Comparison of ENCODE assay signal across 22 mouse cellular contexts in the genomic region with DNA sequence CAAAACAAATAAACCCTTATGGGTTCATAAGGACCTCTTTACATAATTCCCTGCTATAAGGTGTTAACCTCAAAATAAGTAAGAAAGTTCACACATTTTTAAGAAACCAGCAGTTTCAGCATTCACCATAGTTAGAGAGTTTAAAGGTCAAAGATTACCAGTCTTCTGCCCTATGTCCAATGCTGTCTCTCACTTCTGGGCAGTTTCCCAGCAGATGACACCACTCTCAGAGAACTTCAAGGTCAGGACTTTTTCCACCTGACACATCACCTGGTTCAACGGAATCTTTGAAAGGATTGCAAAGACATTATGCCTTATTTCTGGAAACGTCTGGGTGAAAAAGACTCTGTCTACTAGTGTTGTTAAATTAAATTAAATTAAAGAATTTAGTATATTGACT.
A peak's percentile ranks its signal among the peaks of the same experiment; 100 is the strongest.
DNase-seq lines count a peak whose midpoint lies in the region; ATAC-seq and TF ChIP-seq lines count a peak whose summit lies in the region.
"Had no signal": no experiment of that assay in that cellular context is flagged by ENCODE, and none has a peak within 500 bp of the region (broad histone marks: within the 10 kb centered on the region; RNA-seq: fewer than 3 reads in every experiment).

No protein-coding gene starts in this region.

- TF ChIP-seq POLR2A in kidney, adult 2 months (IDR thresholded peaks at IDR 0.05; ENCODE audit: low read depth, low read length) = no peak
- TF ChIP-seq POLR2A in liver, adult 2 months (IDR thresholded peaks at IDR 0.05; ENCODE audit: extremely low read depth, insufficient read depth, low read length) = no peak

- TF ChIP-seq EP300 in liver, postnatal 0 days (IDR thresholded peaks at IDR 0.05; ENCODE audit: low read depth) = no peak

- ATAC-seq in kidney, embryonic 15.5 days (replicated peaks; ENCODE audit: low FRiP score) = no peak
- ATAC-seq in liver, postnatal 0 days = no peak
- ATAC-seq: forebrain, embryonic 14.5 days had no signal

- no peak overlapping the region for H3K9ac ChIP-seq in kidney, embryonic 15.5 days
- no peak overlapping the region for H3K9ac ChIP-seq in liver, adult 2 months (ENCODE audit: low read depth, low read length)
- H3K9ac ChIP-seq in liver, postnatal 0 days (replicated peaks) = no peak overlapping the region
- H3K9ac ChIP-seq: embryonic facial prominence, embryonic 13.5 days; embryonic facial prominence, embryonic 15.5 days; forebrain, embryonic 12.5 days had no signal

- H3K27ac ChIP-seq in kidney, adult 2 months (ENCODE audit: insufficient read depth, low read depth, low read length) = no peak overlapping the region
- no peak overlapping the region for H3K27ac ChIP-seq in kidney, embryonic 15.5 days
- no peak overlapping the region for H3K27ac ChIP-seq in liver, adult 2 months (replicated peaks; ENCODE audit: insufficient read depth, low read depth, low read length)
- H3K27ac ChIP-seq in liver, postnatal 0 days (ENCODE audit: low read depth) = no peak overlapping the region
- H3K27ac ChIP-seq: embryonic facial prominence, embryonic 13.5 days; embryonic facial prominence, embryonic 15.5 days; forebrain, embryonic 10.5 days; forebrain, embryonic 12.5 days had no signal

- H3K4me1 ChIP-seq in kidney, adult 2 months (ENCODE audit: control insufficient read depth, insufficient read depth, low read length) = no peaks in the 10 kb centered on the region; the same call in 1 of the 2 replicates
- no peaks in the 10 kb centered on the region for H3K4me1 ChIP-seq in kidney, embryonic 15.5 days
- H3K4me1 ChIP-seq in liver, adult 2 months (ENCODE audit: control insufficient read depth, insufficient read depth, low read length) = no peaks in the 10 kb centered on the region
- no peaks in the 10 kb centered on the region for H3K4me1 ChIP-seq in liver, postnatal 0 days (ENCODE audit: insufficient read depth)
- H3K4me1 ChIP-seq: embryonic facial prominence, embryonic 13.5 days; embryonic facial prominence, embryonic 15.5 days; forebrain, embryonic 10.5 days; forebrain, embryonic 12.5 days had no signal

- no peak overlapping the region for H3K4me3 ChIP-seq in kidney, adult 2 months (ENCODE audit: insufficient read depth, low read depth, low read length)
- no peak overlapping the region for H3K4me3 ChIP-seq in kidney, embryonic 15.5 days (replicated peaks)
- no peak overlapping the region for H3K4me3 ChIP-seq in liver, adult 2 months (ENCODE audit: insufficient read depth, low read depth, low read length)
- no peak overlapping the region for H3K4me3 ChIP-seq in liver, postnatal 0 days (ENCODE audit: low read depth, low read length)
- H3K4me3 ChIP-seq: embryonic facial prominence, embryonic 13.5 days; embryonic facial prominence, embryonic 15.5 days; erythroblast, embryonic 14.5 days; forebrain, embryonic 10.5 days; forebrain, embryonic 12.5 days had no signal

- no peaks in the 10 kb centered on the region for H3K79me2 ChIP-seq in liver, adult 2 months (ENCODE audit: control insufficient read depth, insufficient read depth, low read length)

- peak; percentile 52 for DNase-seq in kidney, adult 2 months
- peak; percentile 61 for DNase-seq in kidney, adult 9 months
- DNase-seq in kidney, adult 18-20 months = no peak
- peak; percentile 17 for DNase-seq in liver, adult 2 months (ENCODE audit: extremely low read depth, low read depth, low spot score)
- DNase-seq in liver, postnatal 0 days = no peak
- DNase-seq: adrenal gland, adult 2 months; adrenal gland, postnatal 10 days; adrenal gland, postnatal 25 days; cerebellum, adult 11 months; cerebellum, adult 18-20 months; cerebellum, adult 8-10 months; cerebellum, adult 9-11 months; cerebellum, postnatal 14 days; cerebellum, postnatal 36 days; embryo, embryonic 11 days had no signal

- 41% methylated on average over 2 of the region's 2 CpGs for WGBS in kidney, adult 2 months
- WGBS in kidney, embryonic 15.5 days = 77% methylated on average over 2 of the region's 2 CpGs
- WGBS in liver, adult 2 months = 46% methylated on average over 2 of the region's 2 CpGs
- 72% methylated on average over 2 of the region's 2 CpGs for WGBS in liver, postnatal 0 days (ENCODE audit: insufficient replicate concordance)

- H3K36me3 ChIP-seq in kidney, adult 2 months (ENCODE audit: control insufficient read depth, insufficient read depth, low read length) = no peaks in the 10 kb centered on the region
- H3K36me3 ChIP-seq in kidney, embryonic 15.5 days = no peaks in the 10 kb centered on the region
- no peaks in the 10 kb centered on the region for H3K36me3 ChIP-seq in liver, adult 2 months (ENCODE audit: control insufficient read depth, insufficient read depth, low read length)
- no peaks in the 10 kb centered on the region for H3K36me3 ChIP-seq in liver, postnatal 0 days (replicated peaks; ENCODE audit: insufficient read depth, low read length)
- H3K36me3 ChIP-seq: embryonic facial prominence, embryonic 13.5 days; embryonic facial prominence, embryonic 15.5 days; forebrain, embryonic 10.5 days; forebrain, embryonic 12.5 days had no signal

- no peaks in the 10 kb centered on the region for H3K9me3 ChIP-seq in kidney, embryonic 15.5 days (replicated peaks)
- no peaks in the 10 kb centered on the region for H3K9me3 ChIP-seq in liver, postnatal 0 days (ENCODE audit: low read length)
- H3K9me3 ChIP-seq: embryonic facial prominence, embryonic 13.5 days; embryonic facial prominence, embryonic 15.5 days; forebrain, embryonic 10.5 days; forebrain, embryonic 12.5 days had no signal

- H3K27me3 ChIP-seq in kidney, adult 2 months (replicated peaks; ENCODE audit: control insufficient read depth, insufficient read depth, low read length) = no peaks in the 10 kb centered on the region
- H3K27me3 ChIP-seq in kidney, embryonic 15.5 days = no peaks in the 10 kb centered on the region
- H3K27me3 ChIP-seq in liver, adult 2 months (ENCODE audit: control insufficient read depth, insufficient read depth, low read length) = no peaks in the 10 kb centered on the region
- H3K27me3 ChIP-seq in liver, postnatal 0 days (ENCODE audit: insufficient read depth, low read length) = no peaks in the 10 kb centered on the region
- H3K27me3 ChIP-seq: embryonic facial prominence, embryonic 13.5 days; embryonic facial prominence, embryonic 15.5 days; forebrain, embryonic 12.5 days had no signal

- no peak overlapping the region for H3K4me2 ChIP-seq in kidney, embryonic 15.5 days
- no peak overlapping the region for H3K4me2 ChIP-seq in liver, postnatal 0 days (ENCODE audit: low read depth, low read length)
- H3K4me2 ChIP-seq: embryonic facial prominence, embryonic 13.5 days; embryonic facial prominence, embryonic 15.5 days; forebrain, embryonic 12.5 days had no signal

- TF ChIP-seq CTCF in kidney, adult 2 months (conservative IDR thresholded peaks at IDR 0.05; ENCODE audit: insufficient read depth, insufficient read length, low read depth, low read length) = no peak
- no peak for TF ChIP-seq CTCF in liver, adult 2 months (IDR thresholded peaks at IDR 0.05; ENCODE audit: low read depth, low read length)
- TF ChIP-seq CTCF in liver, postnatal 0 days (IDR thresholded peaks at IDR 0.05; ENCODE audit: low read depth) = no peak

Comparison
In these comparisons a context has a peak if more than half of its experiments do, and no peak if none do; other contexts are left out.
1. DNase-seq: peak in kidney, adult 2 months (single experiment), kidney, adult 9 months (single experiment) and liver, adult 2 months (single experiment); none in kidney, adult 18-20 months (single experiment) and liver, postnatal 0 days (single experiment).